7 mouse cellular contexts compared by ENCODE assay signal in genomic region chrX:111895084-111895779, GRCm38 (mm10). TPM values are rescaled to one million over a fixed set of nuclear protein-coding genes. Genes with fewer than 3 reads are reported as not detected.
DNase-seq lines count a peak whose midpoint lies in the region; ATAC-seq lines count a peak whose summit lies in the region.

No protein-coding gene starts in this region.

- no peaks in the 10 kb centered on the region for H3K36me3 ChIP-seq in embryonic facial prominence, embryonic 14.5 days (ENCODE audit: control insufficient read depth, insufficient read depth, low read length)
- no peaks in the 10 kb centered on the region for H3K36me3 ChIP-seq in intestine, embryonic 16.5 days (ENCODE audit: control insufficient read depth, insufficient read depth, low read length)
- no peaks in the 10 kb centered on the region for H3K36me3 ChIP-seq in neural tube, embryonic 12.5 days

- peak overlapping the region; percentile 64 for H3K4me2 ChIP-seq in embryonic facial prominence, embryonic 14.5 days (ENCODE audit: low read depth, low read length)
- H3K4me2 ChIP-seq in intestine, embryonic 16.5 days (ENCODE audit: low read depth, low read length), result peak overlapping the region; percentile 70
- peak overlapping the region; percentile 71 for H3K4me2 ChIP-seq in neural tube, embryonic 12.5 days (replicated peaks)

- H3K27me3 ChIP-seq in embryonic facial prominence, embryonic 14.5 days (replicated peaks; ENCODE audit: control insufficient read depth, insufficient read depth, low read length), result peaks cover 21% of the 10 kb centered on the region
- no peaks in the 10 kb centered on the region for H3K27me3 ChIP-seq in intestine, embryonic 16.5 days (replicated peaks; ENCODE audit: control insufficient read depth, insufficient read depth, low read length)
- H3K27me3 ChIP-seq in neural tube, embryonic 12.5 days (replicated peaks), result 0 out of 2 replicates have a peak, but pooled peaks cover 5% of the 10 kb centered on the region

- no peaks in the 10 kb centered on the region for H3K9me3 ChIP-seq in embryonic facial prominence, embryonic 14.5 days (ENCODE audit: control insufficient read depth, low read length)
- H3K9me3 ChIP-seq in intestine, embryonic 16.5 days (ENCODE audit: control insufficient read depth, low read length), result no peaks in the 10 kb centered on the region; the same call in 1 of the 2 replicates
- H3K9me3 ChIP-seq in neural tube, embryonic 12.5 days, result no peaks in the 10 kb centered on the region

- H3K9ac ChIP-seq in embryonic facial prominence, embryonic 14.5 days (ENCODE audit: low read depth, low read length), result peak overlapping the region; percentile 42; the same call in 1 of the 2 replicates
- H3K9ac ChIP-seq in intestine, embryonic 16.5 days (ENCODE audit: low read depth, low read length), result peak overlapping the region; percentile 29; the same call in 1 of the 2 replicates
- H3K9ac ChIP-seq in neural tube, embryonic 12.5 days, result peak overlapping the region; percentile 29; the same call in 1 of the 2 replicates

- peak overlapping the region; percentile 41 for H3K4me3 ChIP-seq in embryonic facial prominence, embryonic 14.5 days (ENCODE audit: low read depth, low read length)
- peak overlapping the region; percentile 46 for H3K4me3 ChIP-seq in intestine, embryonic 16.5 days (ENCODE audit: low read length)
- peak overlapping the region; percentile 44 for H3K4me3 ChIP-seq in neural tube, embryonic 12.5 days

- WGBS in embryonic facial prominence, embryonic 14.5 days, result 33% methylated on average over 31 of the region's 70 CpGs
- 16% methylated on average over 41 of the region's 70 CpGs for WGBS in intestine, embryonic 16.5 days
- 18% methylated on average over 43 of the region's 70 CpGs for WGBS in neural tube, embryonic 12.5 days

- peak; percentile 4 to 11 for DNase-seq in layer of hippocampus, postnatal 10 days (ENCODE audit: low spot score in 2 of 2)
- no peak for DNase-seq in layer of hippocampus, adult 18-20 months (ENCODE audit: low spot score in 2 of 2)
- peak; percentile 11 for DNase-seq in embryonic facial prominence, embryonic 14.5 days (ENCODE audit: low spot score)
- DNase-seq in ovary, adult 18-20 months (ENCODE audit: low spot score), result no peak
- no peak for DNase-seq in frontal cortex, postnatal 14 days (ENCODE audit: low spot score in 2 of 2)

- no peak overlapping the region for H3K27ac ChIP-seq in embryonic facial prominence, embryonic 14.5 days (replicated peaks; ENCODE audit: low read depth, low read length)
- no peak overlapping the region for H3K27ac ChIP-seq in intestine, embryonic 16.5 days (ENCODE audit: low read length)
- H3K27ac ChIP-seq in neural tube, embryonic 12.5 days, result no peak overlapping the region

- ATAC-seq in embryonic facial prominence, embryonic 14.5 days (ENCODE audit: low read depth), result no peak
- peak; percentile 67 for ATAC-seq in intestine, embryonic 16.5 days
- peak; percentile 48 for ATAC-seq in neural tube, embryonic 12.5 days (ENCODE audit: low FRiP score, low read depth)

- H3K4me1 ChIP-seq in embryonic facial prominence, embryonic 14.5 days (ENCODE audit: control insufficient read depth, insufficient read depth, low read length), result no peaks in the 10 kb centered on the region
- H3K4me1 ChIP-seq in intestine, embryonic 16.5 days (ENCODE audit: control insufficient read depth, insufficient read depth, low read length), result no peaks in the 10 kb centered on the region
- no peaks in the 10 kb centered on the region for H3K4me1 ChIP-seq in neural tube, embryonic 12.5 days

RNA-seq across cellular contexts. Expression of gene Gm45194, which starts 4.0 kb away (rescaled TPM):
- under 1 TPM in 1 of 2 experiments, not detected in 1; 0.46 TPM for total RNA-seq in layer of hippocampus, postnatal 10 days (2021)
- not detected for total RNA-seq in layer of hippocampus, adult 18-20 months (2021)
- polyA plus RNA-seq in embryonic facial prominence, embryonic 14.5 days (2014; fragmentation: Nextera tagmentation; extraction: Ambion mirVana), result 2.5 and 2.9 TPM in 2 replicates
- not detected in 2 replicates for polyA plus RNA-seq in intestine, embryonic 16.5 days (2015; fragmentation: Nextera tagmentation; extraction: Ambion mirVana)
- 2.2 and 2.6 TPM in 2 replicates for polyA plus RNA-seq in neural tube, embryonic 12.5 days (2016; fragmentation: Nextera tagmentation; extraction: Ambion mirVana)

Comparison
In these comparisons a context has a peak if more than half of its experiments do, and no peak if none do; other contexts are left out.
1. DNase-seq: peak in layer of hippocampus, postnatal 10 days (2 of 2) and embryonic facial prominence, embryonic 14.5 days (single experiment); none in layer of hippocampus, adult 18-20 months (0 of 2), ovary, adult 18-20 months (single experiment) and frontal cortex, postnatal 14 days (0 of 2).
2. Peak in every context shown above with its lines, with median percentiles within 50 percentile points of each other: H3K4me2 ChIP-seq, H3K4me3 ChIP-seq and H3K9ac ChIP-seq.